In the genomic region with DNA sequence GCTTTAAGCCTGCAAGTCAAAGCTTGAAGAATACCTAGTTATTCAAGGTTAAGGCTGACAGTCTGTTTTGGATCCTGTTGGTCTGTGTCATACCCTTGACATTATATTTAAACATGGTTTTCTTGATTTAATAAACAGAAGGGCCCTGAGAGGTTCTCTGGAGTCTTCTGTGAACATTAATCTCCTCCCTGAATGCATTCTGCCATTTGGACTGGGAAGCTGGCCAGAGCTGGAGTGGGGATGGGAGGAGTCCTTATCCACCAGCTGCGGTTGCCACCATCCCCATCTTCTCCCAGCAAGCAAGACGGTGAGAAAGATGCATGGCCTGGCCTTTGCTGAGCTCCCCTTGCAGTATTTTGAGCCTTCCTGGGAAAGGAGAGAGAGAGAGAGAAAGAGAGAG, we compare ENCODE assay signal across 28 mouse cellular contexts. TPM values are rescaled to one million over a fixed set of nuclear protein-coding genes. Genes with fewer than 3 reads are reported as not detected.
DNase-seq lines count a peak whose midpoint lies in the region; ATAC-seq and TF ChIP-seq lines count a peak whose summit lies in the region.
"Had no signal": no experiment of that assay in that cellular context is flagged by ENCODE, and none has a peak within 500 bp of the region (broad histone marks: within the 10 kb centered on the region; RNA-seq: fewer than 3 reads in every experiment).

No protein-coding gene starts in this region.

- H3K36me3 ChIP-seq in intestine, embryonic 14.5 days (ENCODE audit: control insufficient read depth, insufficient read depth, low read length), result no peaks in the 10 kb centered on the region
- no peaks in the 10 kb centered on the region for H3K36me3 ChIP-seq in intestine, postnatal 0 days (ENCODE audit: control insufficient read depth, insufficient read depth)
- no peaks in the 10 kb centered on the region for H3K36me3 ChIP-seq in stomach, embryonic 14.5 days (ENCODE audit: control insufficient read depth, insufficient read depth, low read length)
- no peaks in the 10 kb centered on the region for H3K36me3 ChIP-seq in stomach, postnatal 0 days (ENCODE audit: control insufficient read depth, insufficient read depth, low read length)
- H3K36me3 ChIP-seq: hindbrain, embryonic 12.5 days; liver, embryonic 12.5 days; midbrain, embryonic 13.5 days; neural tube, embryonic 13.5 days had no signal

- 39% methylated on average over 2 of the region's 2 CpGs for WGBS in intestine, embryonic 14.5 days
- WGBS in intestine, postnatal 0 days, result 58% methylated on average over 2 of the region's 2 CpGs
- 22% methylated on average over 2 of the region's 2 CpGs for WGBS in stomach, embryonic 14.5 days
- WGBS in stomach, postnatal 0 days, result 29% methylated on average over 2 of the region's 2 CpGs

- H3K27ac ChIP-seq in intestine, embryonic 14.5 days (ENCODE audit: low read depth), result peak overlapping the region; percentile 38; the same call in 1 of the 2 replicates
- H3K27ac ChIP-seq in intestine, postnatal 0 days (ENCODE audit: low read depth, low read length), result no peak overlapping the region
- H3K27ac ChIP-seq in stomach, embryonic 14.5 days (ENCODE audit: low read length), result peak overlapping the region; percentile 30; the same call in 1 of the 2 replicates
- H3K27ac ChIP-seq in stomach, postnatal 0 days (replicated peaks), result no peak overlapping the region
- no peak overlapping the region for H3K27ac ChIP-seq in layer of hippocampus, adult 2 months
- H3K27ac ChIP-seq: hindbrain, embryonic 12.5 days; liver, embryonic 12.5 days; macrophage; midbrain, embryonic 13.5 days; neural tube, embryonic 13.5 days had no signal

- H3K4me3 ChIP-seq in intestine, embryonic 14.5 days (ENCODE audit: low read depth, low read length), result no peak overlapping the region
- no peak overlapping the region for H3K4me3 ChIP-seq in intestine, postnatal 0 days (ENCODE audit: low read depth, low read length)
- no peak overlapping the region for H3K4me3 ChIP-seq in stomach, embryonic 14.5 days (ENCODE audit: low read depth, low read length)
- no peak overlapping the region for H3K4me3 ChIP-seq in stomach, postnatal 0 days (ENCODE audit: low read depth, low read length)
- H3K4me3 ChIP-seq in layer of hippocampus, adult 2 months, result no peak overlapping the region
- H3K4me3 ChIP-seq: hindbrain, embryonic 12.5 days; liver, embryonic 12.5 days; midbrain, embryonic 13.5 days; neural tube, embryonic 13.5 days had no signal

- H3K4me1 ChIP-seq in intestine, embryonic 14.5 days (replicated peaks; ENCODE audit: control insufficient read depth, insufficient read depth, low read length), result peaks cover 5% of the 10 kb centered on the region
- H3K4me1 ChIP-seq in intestine, postnatal 0 days (replicated peaks; ENCODE audit: control insufficient read depth, insufficient read depth, low read length), result no peaks in the 10 kb centered on the region
- H3K4me1 ChIP-seq in stomach, embryonic 14.5 days (ENCODE audit: control insufficient read depth, insufficient read depth, low read length), result peaks cover 9% of the 10 kb centered on the region; the same call in 1 of the 2 replicates
- no peaks in the 10 kb centered on the region for H3K4me1 ChIP-seq in stomach, postnatal 0 days (replicated peaks; ENCODE audit: control insufficient read depth, insufficient read depth)
- H3K4me1 ChIP-seq: hindbrain, embryonic 12.5 days; liver, embryonic 12.5 days; midbrain, embryonic 13.5 days; neural tube, embryonic 13.5 days had no signal

- no peaks in the 10 kb centered on the region for H3K9me3 ChIP-seq in intestine, embryonic 14.5 days (ENCODE audit: control insufficient read depth, low read length)
- no peaks in the 10 kb centered on the region for H3K9me3 ChIP-seq in intestine, postnatal 0 days (ENCODE audit: control insufficient read depth)
- H3K9me3 ChIP-seq in stomach, embryonic 14.5 days (ENCODE audit: control insufficient read depth, low read depth, low read length), result no peaks in the 10 kb centered on the region
- H3K9me3 ChIP-seq in stomach, postnatal 0 days (ENCODE audit: control insufficient read depth, low read length), result no peaks in the 10 kb centered on the region
- H3K9me3 ChIP-seq: hindbrain, embryonic 12.5 days; liver, embryonic 12.5 days; midbrain, embryonic 13.5 days; neural tube, embryonic 13.5 days had no signal

- ATAC-seq in intestine, embryonic 14.5 days (replicated peaks; ENCODE audit: low FRiP score, low TSS enrichment, low read depth), result peak; percentile 58; the same call in 1 of the 2 replicates
- no peak for ATAC-seq in intestine, postnatal 0 days
- peak; percentile 53; the same call in 1 of the 2 replicates for ATAC-seq in stomach, embryonic 14.5 days (ENCODE audit: insufficient number of reproducible peaks, insufficient read depth, low FRiP score, low read depth)
- ATAC-seq in stomach, postnatal 0 days (ENCODE audit: low FRiP score, low TSS enrichment), result no peak
- ATAC-seq: CD4-positive, CD25-positive, alpha-beta regulatory T cell, adult 4 months; forebrain, embryonic 14.5 days; liver, postnatal 0 days; lung, postnatal 0 days; midbrain, embryonic 13.5 days had no signal

- no peak for TF ChIP-seq CTCF in intestine, postnatal 0 days (IDR thresholded peaks at IDR 0.05; ENCODE audit: low read depth)
- no peak for TF ChIP-seq CTCF in stomach, postnatal 0 days (IDR thresholded peaks at IDR 0.05; ENCODE audit: low read depth)
- TF ChIP-seq CTCF in layer of hippocampus, adult 2 months (conservative IDR thresholded peaks at IDR 0.05), result no peak

- no peak for TF ChIP-seq EP300 in stomach, postnatal 0 days (optimal IDR thresholded peaks at IDR 0.05)

- H3K9ac ChIP-seq in intestine, embryonic 14.5 days (ENCODE audit: low read length), result no peak overlapping the region
- H3K9ac ChIP-seq in intestine, postnatal 0 days (ENCODE audit: low read depth, low read length), result no peak overlapping the region
- no peak overlapping the region for H3K9ac ChIP-seq in stomach, embryonic 14.5 days (replicated peaks; ENCODE audit: low read depth, low read length)
- no peak overlapping the region for H3K9ac ChIP-seq in stomach, postnatal 0 days (ENCODE audit: low read length)
- H3K9ac ChIP-seq: hindbrain, embryonic 12.5 days; liver, embryonic 12.5 days; liver, postnatal 0 days; midbrain, embryonic 13.5 days; neural tube, embryonic 13.5 days had no signal

- no peaks in the 10 kb centered on the region for H3K27me3 ChIP-seq in intestine, embryonic 14.5 days (replicated peaks; ENCODE audit: control insufficient read depth, insufficient read depth, low read length)
- no peaks in the 10 kb centered on the region for H3K27me3 ChIP-seq in intestine, postnatal 0 days (replicated peaks; ENCODE audit: control insufficient read depth, insufficient read depth, low read length)
- no peaks in the 10 kb centered on the region for H3K27me3 ChIP-seq in stomach, embryonic 14.5 days (ENCODE audit: control insufficient read depth, insufficient read depth, low read length)
- no peaks in the 10 kb centered on the region for H3K27me3 ChIP-seq in stomach, postnatal 0 days (ENCODE audit: control insufficient read depth, insufficient read depth, low read length)
- H3K27me3 ChIP-seq: hindbrain, embryonic 12.5 days; liver, embryonic 12.5 days; midbrain, embryonic 13.5 days; neural tube, embryonic 13.5 days had no signal

- no peak overlapping the region for H3K4me2 ChIP-seq in intestine, embryonic 14.5 days (ENCODE audit: low read length)
- no peak overlapping the region for H3K4me2 ChIP-seq in intestine, postnatal 0 days (replicated peaks; ENCODE audit: low read depth)
- no peak overlapping the region for H3K4me2 ChIP-seq in stomach, embryonic 14.5 days (replicated peaks; ENCODE audit: low read depth, low read length)
- H3K4me2 ChIP-seq in stomach, postnatal 0 days (replicated peaks; ENCODE audit: low read depth), result no peak overlapping the region
- H3K4me2 ChIP-seq: heart, embryonic 11.5 days; hindbrain, embryonic 12.5 days; liver, embryonic 12.5 days; midbrain, embryonic 13.5 days; neural tube, embryonic 13.5 days had no signal

- DNase-seq in intestine, embryonic 14.5 days (ENCODE audit: low spot score), result peak; percentile 78
- no peak for DNase-seq in stomach, postnatal 0 days (ENCODE audit: low spot score)
- peak; percentile 48 to 52 for DNase-seq in adrenal gland, postnatal 36 days
- DNase-seq in layer of hippocampus, adult 2 months (ENCODE audit: low spot score in 2 of 2), result no peak
- DNase-seq in ovary, adult 18-20 months (ENCODE audit: low spot score), result no peak
- DNase-seq: cerebellum, adult 2 months; cerebellum, postnatal 36 days; gastrocnemius, postnatal 36 days; heart, adult 18-20 months; heart, postnatal 36 days; kidney, postnatal 25 days; liver, postnatal 0 days; thymus, postnatal 14 days had no signal

RNA-seq across cellular contexts. Expression of gene Cckar, which starts 21.1 kb away (rescaled TPM):
- polyA plus RNA-seq in intestine, embryonic 14.5 days (2014; fragmentation: Nextera tagmentation; extraction: Ambion mirVana), result 13.2 and 27.2 TPM in 2 replicates
- 2.3 and 2.4 TPM in 2 replicates for polyA plus RNA-seq in intestine, postnatal 0 days (2015; fragmentation: Nextera tagmentation; extraction: Ambion mirVana)
- polyA plus RNA-seq in stomach, embryonic 14.5 days (2014; fragmentation: Nextera tagmentation; extraction: Ambion mirVana), result 10.8 and 23.2 TPM in 2 replicates
- 19.9 and 21.7 TPM in 2 replicates for polyA plus RNA-seq in stomach, postnatal 0 days (2015; fragmentation: Nextera tagmentation; extraction: Ambion mirVana)
- total RNA-seq in adrenal gland, postnatal 36 days (2021), result under 1 TPM in 1 of 2 experiments, not detected in 1; 0.40 TPM
- not detected for total RNA-seq in layer of hippocampus, adult 2 months (2021)
- total RNA-seq: gastrocnemius, adult 18-20 months; gastrocnemius, postnatal 36 days; heart, adult 18-20 months; heart, postnatal 36 days; layer of hippocampus, adult 18-20 months; left cerebral cortex, postnatal 36 days; megakaryocyte-erythroid progenitor cell, adult 5-6 weeks had no signal
- polyA plus RNA-seq: CD4-positive, CD25-positive, alpha-beta regulatory T cell, adult 4 months; macrophage had no signal

Comparison
In these comparisons a context has a peak if more than half of its experiments do, and no peak if none do; other contexts are left out.
1. ATAC-seq: peak in intestine, embryonic 14.5 days (single experiment) and stomach, embryonic 14.5 days (single experiment); none in intestine, postnatal 0 days (single experiment) and stomach, postnatal 0 days (single experiment).
2. H3K27ac ChIP-seq: peak in intestine, embryonic 14.5 days (single experiment) and stomach, embryonic 14.5 days (single experiment); none in intestine, postnatal 0 days (single experiment), stomach, postnatal 0 days (single experiment) and layer of hippocampus, adult 2 months (single experiment).
3. DNase-seq: peak in intestine, embryonic 14.5 days (single experiment) and adrenal gland, postnatal 36 days (2 of 2); none in stomach, postnatal 0 days (single experiment), layer of hippocampus, adult 2 months (0 of 2) and ovary, adult 18-20 months (single experiment).